Mouse (Mus musculus) hindbrain, embryonic 15.5 days (tissue): Measurements from ENCODE around the gene Ube2f. TPM values are rescaled to one million over a fixed set of nuclear protein-coding genes. Genes with fewer than 3 reads are reported as not detected.

ENCODE experiments used
- ATAC-seq: fragments of 200-750 bp; cut with Nextera tagmentation; 2 replicates; pipeline ENCODE4 v1.8.0; 2017; ENCODE audit warnings: low read depth, moderate number of reproducible peaks, moderate TSS enrichment; ENCODE audit not compliant: low FRiP score
- H3K27ac ChIP-seq: fragments of 300-500 bp; sonication (generic); replicated peaks from 2 replicates; pipeline ENCODE4 v1.5.1; 2015; ENCODE audit warnings: mild to moderate bottlenecking, inconsistent platforms
- H3K27me3 ChIP-seq: fragments of 300-500 bp; sonication (generic); 2 replicates; pipeline ENCODE4 v1.6.1; 2015; ENCODE audit warnings: control low read depth, inconsistent platforms
- H3K36me3 ChIP-seq: fragments of 300-500 bp; sonication (generic); 2 replicates; pipeline ENCODE4 v1.6.1; 2015; ENCODE audit warnings: control low read depth, inconsistent platforms
- H3K4me1 ChIP-seq: fragments of 300-500 bp; sonication (generic); replicated peaks from 2 replicates; pipeline ENCODE4 v1.6.1; 2015; ENCODE audit warnings: control low read depth, inconsistent platforms
- H3K4me2 ChIP-seq: fragments of 300-500 bp; sonication (generic); 2 replicates; pipeline ENCODE4 v1.6.1; 2015; ENCODE audit warnings: moderate library complexity, mild to moderate bottlenecking, inconsistent platforms
- H3K4me3 ChIP-seq: fragments of 300-500 bp; sonication (generic); 2 replicates; pipeline ENCODE4 v1.5.1; 2015; ENCODE audit warnings: mild to moderate bottlenecking, inconsistent platforms
- H3K9ac ChIP-seq: fragments of 300-500 bp; sonication (generic); 2 replicates; pipeline ENCODE4 v1.6.1; 2015; ENCODE audit warnings: inconsistent platforms
- H3K9me3 ChIP-seq: fragments of 300-500 bp; sonication (generic); 2 replicates; pipeline ENCODE4 v1.6.1; 2016; ENCODE audit warnings: control low read depth, inconsistent platforms
- WGBS: fragments of 180-500 bp; shearing (Covaris S2); methylation state at CpG from one replicate; pipeline ENCODE4 v1.1.7; 2015; 5-methylcytosine and 5-hydroxymethylcytosine counted together
- polyA plus RNA-seq: library from polyadenylated mRNA; unstranded; fragments of >200 nt; fragmentation: Nextera tagmentation; extraction: Ambion mirVana; gene quantifications from 2 replicates; pipeline ENCODE4 v1.2.1, GENCODE M21; 2015

Ube2f gene
- polyA plus RNA-seq, 1 experiment from 2014 or later, result 56.4 TPM

DNA sequence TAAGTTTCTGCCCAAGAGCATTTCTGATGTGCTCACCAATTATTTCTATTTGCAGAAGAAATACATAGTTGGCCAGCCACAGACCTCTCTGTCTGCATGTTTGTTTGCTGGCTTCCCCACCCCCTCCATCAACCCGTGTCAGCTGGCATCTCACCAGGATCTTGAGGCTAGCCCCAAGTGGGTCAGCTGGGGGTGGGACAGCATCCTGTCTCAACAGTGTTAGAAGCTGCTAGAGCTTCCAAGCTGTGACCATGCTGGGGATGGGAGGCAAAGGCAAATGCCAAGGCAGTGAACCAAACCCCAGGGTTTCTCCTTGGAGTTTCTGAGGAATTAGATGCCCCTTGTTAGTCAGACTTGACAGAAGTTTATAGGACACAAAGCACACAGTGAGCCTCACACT lies 34.1 kb upstream of the Ube2f start:
- H3K4me3 ChIP-seq, result no peak overlapping the region
- ATAC-seq, result no peak
- WGBS, result 49% methylated on average over 1 of the region's 1 CpGs
- H3K4me2 ChIP-seq, result no peak overlapping the region
- no peaks in the 10 kb centered on the region for H3K27me3 ChIP-seq
- no peaks in the 10 kb centered on the region for H3K9me3 ChIP-seq
- H3K36me3 ChIP-seq, result no peaks in the 10 kb centered on the region
- H3K27ac ChIP-seq, result no peak overlapping the region
- peaks cover 12% of the 10 kb centered on the region; the same call in 1 of the 2 replicates for H3K4me1 ChIP-seq
- no peak overlapping the region for H3K9ac ChIP-seq

DNA sequence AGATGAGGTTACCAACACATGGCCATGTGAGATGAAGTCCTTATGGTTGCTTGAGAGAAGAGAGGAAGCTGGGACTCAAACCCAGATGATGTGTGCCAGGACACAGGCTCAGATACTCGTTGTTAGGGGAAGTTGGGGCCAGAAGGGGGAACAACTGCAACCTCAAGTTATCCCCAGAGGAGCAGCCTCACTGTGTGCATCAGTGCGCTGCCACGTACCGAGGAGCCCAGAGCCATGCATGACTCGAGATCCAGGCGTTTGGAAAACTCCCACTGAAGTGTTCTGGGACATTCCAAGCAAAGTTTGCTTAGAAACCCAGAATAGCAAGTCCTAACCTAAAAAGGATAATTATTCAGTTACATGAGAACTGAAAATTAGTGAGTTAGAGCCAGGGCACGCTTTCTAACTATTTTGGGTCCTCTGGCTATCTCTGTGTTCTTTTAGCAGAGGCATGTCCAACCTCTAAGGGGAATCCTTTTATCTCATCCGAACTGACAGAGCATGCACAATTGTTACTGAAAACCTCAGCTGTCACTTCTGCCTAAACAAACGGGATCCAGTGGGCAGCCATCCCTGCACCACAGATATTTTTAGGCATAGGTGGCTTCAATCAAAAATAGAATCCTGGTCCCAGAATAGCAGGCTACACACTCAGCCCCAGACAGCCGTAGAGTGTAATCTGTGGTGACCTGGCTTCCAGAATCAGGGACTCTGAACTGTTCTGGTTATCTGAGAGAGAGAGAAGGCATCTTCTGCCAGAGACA lies 33.4 kb upstream of the Ube2f start:
- 47% methylated on average over 10 of the region's 10 CpGs for WGBS
- 0 out of 2 replicates have a peak, but pooled peaks cover 6% of the 10 kb centered on the region for H3K4me1 ChIP-seq

DNA sequence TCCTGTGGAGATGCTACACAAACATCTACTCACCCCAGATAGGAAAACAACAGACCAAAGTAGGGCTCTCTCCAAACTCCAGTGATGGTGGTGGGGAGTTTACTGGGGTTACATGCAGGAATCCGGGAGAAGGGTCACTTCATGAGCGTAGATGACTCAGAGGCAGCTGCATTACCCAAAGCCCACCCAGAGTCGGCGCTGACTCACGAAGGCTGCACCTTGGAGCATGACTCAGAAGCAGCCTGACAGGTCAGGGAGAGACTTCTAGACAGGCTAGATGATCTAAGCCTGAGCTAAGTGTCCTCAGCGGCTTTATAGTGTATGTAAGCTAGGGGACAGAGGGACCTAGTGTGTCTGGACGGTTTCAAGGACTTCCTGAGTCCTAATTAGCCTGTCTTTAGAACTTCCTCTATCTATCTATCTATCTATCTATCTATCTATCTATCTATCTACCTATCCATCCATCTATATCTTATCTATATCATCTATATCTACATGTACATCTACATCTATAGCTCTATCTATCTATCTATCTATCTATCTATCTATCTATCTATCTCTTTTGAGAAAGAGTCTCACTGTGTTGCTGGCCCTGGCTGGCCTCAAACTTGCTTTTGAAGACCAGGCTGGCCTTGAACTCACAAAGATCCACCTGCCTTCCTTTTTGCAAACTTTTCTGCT lies 30.3 kb upstream of the Ube2f start:
- Histone ChIP-seq H3K27ac (no peak overlapping the region), H3K4me1 (no peaks in the 10 kb centered on the region), H3K9ac (no peak overlapping the region), H3K9me3 (no peaks in the 10 kb centered on the region), H3K4me2 (no peak overlapping the region), H3K36me3 (no peaks in the 10 kb centered on the region), H3K4me3 (no peak overlapping the region), H3K27me3 (no peaks in the 10 kb centered on the region)
- 88% methylated on average over 7 of the region's 7 CpGs for WGBS
- no peak for ATAC-seq

More for the DNA sequence above, 33.4 kb upstream of the Ube2f start:
- ATAC-seq, result no peak
- Histone ChIP-seq H3K9ac (no peak overlapping the region), H3K27me3 (no peaks in the 10 kb centered on the region), H3K9me3 (no peaks in the 10 kb centered on the region), H3K4me3 (no peak overlapping the region), H3K36me3 (no peaks in the 10 kb centered on the region), H3K4me2 (no peak overlapping the region), H3K27ac (no peak overlapping the region)

DNA sequence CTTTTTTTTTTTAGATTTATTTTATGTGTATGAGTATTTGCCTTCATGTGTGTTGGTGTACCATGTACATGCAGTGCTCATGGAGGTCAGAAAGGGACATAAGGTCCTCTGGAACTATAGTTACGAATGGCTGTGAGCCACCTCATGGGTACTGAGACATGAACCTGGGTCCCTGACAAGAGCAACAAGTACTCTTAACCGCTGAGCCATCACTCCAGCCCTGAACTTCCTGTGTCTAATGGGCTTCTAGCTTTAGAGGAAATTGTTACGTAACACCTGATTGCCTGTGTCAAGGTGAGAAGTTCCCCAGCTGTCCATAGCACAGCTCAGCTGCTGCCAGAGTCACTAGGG lies 29.8 kb upstream of the Ube2f start:
- no peaks in the 10 kb centered on the region for H3K27me3 ChIP-seq
- ATAC-seq, result no peak
- H3K4me1 ChIP-seq, result no peaks in the 10 kb centered on the region
- WGBS, result 88% methylated on average over 3 of the region's 3 CpGs
- H3K4me2 ChIP-seq, result no peak overlapping the region
- no peaks in the 10 kb centered on the region for H3K36me3 ChIP-seq
- no peaks in the 10 kb centered on the region for H3K9me3 ChIP-seq
- no peak overlapping the region for H3K9ac ChIP-seq
- H3K4me3 ChIP-seq, result no peak overlapping the region
- H3K27ac ChIP-seq, result no peak overlapping the region

DNA sequence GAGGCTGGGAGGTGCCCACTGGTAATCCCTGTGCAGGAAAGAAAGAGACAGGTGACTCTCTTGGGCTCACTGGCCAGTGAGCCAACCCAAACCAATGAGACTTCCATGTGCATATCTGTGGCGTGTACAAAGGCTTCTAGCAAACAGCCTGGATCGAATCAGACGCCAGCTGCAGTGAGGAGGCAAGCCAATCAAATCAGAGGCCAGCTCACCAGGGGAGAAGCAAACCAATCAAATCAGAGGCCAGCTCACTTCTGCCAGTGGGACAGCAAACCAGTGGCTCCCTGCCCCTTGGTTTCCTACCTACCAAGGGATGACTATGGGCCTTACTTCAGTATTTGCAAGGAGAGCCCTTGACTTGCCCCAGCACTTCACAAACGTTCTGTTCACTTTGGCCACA lies 23.5 kb upstream of the Ube2f start:
- Histone ChIP-seq H3K9me3 (no peaks in the 10 kb centered on the region), H3K27me3 (no peaks in the 10 kb centered on the region), H3K9ac (no peak overlapping the region), H3K4me3 (no peak overlapping the region), H3K4me1 (no peaks in the 10 kb centered on the region), H3K27ac (no peak overlapping the region), H3K36me3 (no peaks in the 10 kb centered on the region), H3K4me2 (no peak overlapping the region)
- 81% methylated on average over 4 of the region's 4 CpGs for WGBS
- ATAC-seq, result no peak

DNA sequence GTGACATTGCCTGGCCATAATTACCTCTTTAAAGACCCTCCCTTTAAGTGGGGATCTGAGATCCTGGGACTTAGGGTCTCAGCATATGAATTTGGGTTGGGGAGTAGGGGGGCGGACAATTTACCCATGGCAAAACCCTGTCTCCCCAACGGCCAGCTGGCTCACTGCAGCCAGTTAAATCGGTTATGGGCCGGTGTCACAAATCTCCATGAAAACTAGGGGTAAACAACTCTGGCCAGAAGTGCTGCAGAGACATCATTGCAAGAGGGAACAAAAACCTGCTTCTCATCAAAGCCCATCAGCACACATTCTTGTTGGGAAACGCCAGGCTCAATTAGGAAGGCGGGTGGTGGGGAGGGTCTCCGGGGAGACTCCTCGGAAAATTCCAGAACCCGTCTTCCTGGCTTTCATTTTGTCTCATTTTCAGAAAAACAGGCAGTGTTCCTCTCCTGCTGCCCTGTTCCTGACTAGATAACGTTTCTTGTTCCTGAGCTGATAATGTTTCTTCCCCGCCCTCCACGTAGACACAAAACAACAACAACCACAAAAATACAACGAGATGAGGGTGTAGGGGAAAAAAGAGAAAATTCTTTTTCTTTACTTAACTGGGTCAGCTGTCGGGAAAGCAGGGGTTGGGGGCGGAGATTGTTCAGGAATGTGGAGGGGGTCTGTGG lies 22.6 kb upstream of the Ube2f start:
- WGBS, result 63% methylated on average over 15 of the region's 15 CpGs
- H3K27ac ChIP-seq, result no peak overlapping the region
- no peak overlapping the region for H3K4me3 ChIP-seq

DNA sequence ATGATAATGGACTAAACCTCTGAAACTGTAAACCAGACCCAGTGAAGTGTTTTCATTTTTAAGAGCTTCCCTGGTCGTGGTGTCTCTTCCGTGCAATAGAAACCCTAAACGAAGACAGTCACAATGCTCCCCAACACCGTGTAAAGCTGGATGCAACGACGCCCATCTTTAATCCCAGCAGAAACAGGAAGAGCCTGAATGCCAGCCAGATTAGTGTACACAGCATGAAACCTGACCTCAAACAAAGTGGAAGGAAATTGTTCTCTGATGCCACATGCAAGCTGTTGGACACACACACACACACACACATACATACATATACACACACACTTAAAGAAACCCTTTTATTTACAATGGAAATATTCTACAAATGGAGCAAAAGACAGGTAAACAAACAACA lies 19.0 kb upstream of the Ube2f start:
- no peak overlapping the region for H3K27ac ChIP-seq
- H3K4me2 ChIP-seq, result no peak overlapping the region
- H3K9me3 ChIP-seq, result no peaks in the 10 kb centered on the region
- H3K4me1 ChIP-seq, result no peaks in the 10 kb centered on the region
- no peak overlapping the region for H3K4me3 ChIP-seq
- no peaks in the 10 kb centered on the region for H3K27me3 ChIP-seq
- 72% methylated on average over 6 of the region's 6 CpGs for WGBS
- H3K36me3 ChIP-seq, result no peaks in the 10 kb centered on the region
- ATAC-seq, result no peak
- no peak overlapping the region for H3K9ac ChIP-seq

More for the DNA sequence above, 22.6 kb upstream of the Ube2f start:
- Histone ChIP-seq H3K36me3 (no peaks in the 10 kb centered on the region), H3K9me3 (no peaks in the 10 kb centered on the region), H3K4me2 (no peak overlapping the region), H3K4me1 (no peaks in the 10 kb centered on the region), H3K27me3 (no peaks in the 10 kb centered on the region), H3K9ac (no peak overlapping the region)
- no peak for ATAC-seq

DNA sequence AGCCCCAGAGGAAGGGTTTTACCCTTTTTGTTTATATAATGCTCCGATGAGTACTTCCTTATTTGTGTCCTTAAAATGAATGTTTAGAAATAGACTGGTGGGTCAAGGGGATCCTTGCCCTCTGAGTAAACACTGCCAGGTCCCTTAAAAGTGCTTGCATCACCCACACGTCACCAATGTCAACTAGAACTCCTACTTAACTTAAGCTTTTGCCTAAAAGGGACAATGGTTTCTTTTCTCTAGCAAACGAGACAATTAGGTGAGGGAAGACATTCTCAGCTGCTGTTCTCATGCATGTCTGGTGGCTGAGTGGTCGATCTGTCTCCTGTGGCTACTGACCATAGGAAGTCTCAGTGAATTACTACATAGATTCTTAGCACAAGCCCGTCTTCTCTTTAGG lies 18.2 kb upstream of the Ube2f start:
- H3K9me3 ChIP-seq, result no peaks in the 10 kb centered on the region
- no peak overlapping the region for H3K4me3 ChIP-seq
- WGBS, result 63% methylated on average over 5 of the region's 5 CpGs
- H3K27me3 ChIP-seq, result no peaks in the 10 kb centered on the region
- no peak for ATAC-seq
- no peak overlapping the region for H3K9ac ChIP-seq
- no peak overlapping the region for H3K27ac ChIP-seq
- no peak overlapping the region for H3K4me2 ChIP-seq
- H3K4me1 ChIP-seq, result no peaks in the 10 kb centered on the region
- no peaks in the 10 kb centered on the region for H3K36me3 ChIP-seq

DNA sequence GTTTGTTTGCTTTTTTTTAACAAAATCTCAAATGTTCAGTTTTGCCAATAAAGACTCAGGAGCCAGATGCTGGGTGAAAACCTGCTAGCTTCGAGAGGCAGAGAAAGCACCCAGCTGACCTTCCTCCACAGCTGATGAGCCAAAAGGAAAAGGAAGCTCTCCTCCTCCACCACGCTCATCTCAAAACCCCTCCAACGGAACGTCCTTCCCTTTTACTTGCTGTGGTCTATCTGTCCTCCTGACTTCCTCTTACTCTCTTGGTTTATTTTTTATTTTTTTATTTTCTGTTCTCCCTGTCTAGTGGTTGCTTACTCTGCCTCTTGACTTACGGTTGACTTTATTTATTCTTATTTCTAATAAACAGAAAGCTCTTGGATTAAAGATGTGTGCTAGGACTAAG lies 14.7 kb upstream of the Ube2f start:
- H3K27me3 ChIP-seq, result no peaks in the 10 kb centered on the region
- no peak for ATAC-seq
- no peaks in the 10 kb centered on the region for H3K36me3 ChIP-seq
- WGBS, result 81% methylated on average over 5 of the region's 5 CpGs
- H3K9me3 ChIP-seq, result no peaks in the 10 kb centered on the region
- no peaks in the 10 kb centered on the region for H3K4me1 ChIP-seq
- no peak overlapping the region for H3K9ac ChIP-seq
- H3K4me3 ChIP-seq, result no peak overlapping the region
- H3K27ac ChIP-seq, result no peak overlapping the region
- H3K4me2 ChIP-seq, result no peak overlapping the region

DNA sequence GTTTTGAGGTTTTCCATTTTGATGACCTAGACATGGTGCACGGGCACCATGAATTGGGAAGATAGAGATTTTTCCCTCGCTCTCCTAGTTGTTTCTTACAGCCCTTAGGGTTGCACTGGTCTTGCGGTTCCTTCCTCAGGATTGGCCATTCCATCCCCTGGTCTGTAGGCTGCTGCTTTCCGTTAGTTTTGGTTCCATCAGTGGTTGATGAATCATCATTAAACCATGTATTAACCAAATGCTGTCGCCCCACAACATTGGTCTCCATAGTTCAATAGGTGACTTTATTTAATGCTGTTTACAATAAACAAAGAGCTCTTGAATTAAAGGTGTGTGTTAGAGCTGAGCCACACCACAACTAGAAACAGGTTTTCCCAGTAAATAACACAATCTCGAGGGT lies 12.4 kb upstream of the Ube2f start:
- Histone ChIP-seq H3K27me3 (no peaks in the 10 kb centered on the region), H3K4me1 (no peaks in the 10 kb centered on the region), H3K27ac (no peak overlapping the region), H3K4me2 (no peak overlapping the region), H3K9me3 (no peaks in the 10 kb centered on the region), H3K36me3 (no peaks in the 10 kb centered on the region), H3K4me3 (no peak overlapping the region), H3K9ac (no peak overlapping the region)
- ATAC-seq, result no peak
- 85% methylated on average over 6 of the region's 6 CpGs for WGBS

DNA sequence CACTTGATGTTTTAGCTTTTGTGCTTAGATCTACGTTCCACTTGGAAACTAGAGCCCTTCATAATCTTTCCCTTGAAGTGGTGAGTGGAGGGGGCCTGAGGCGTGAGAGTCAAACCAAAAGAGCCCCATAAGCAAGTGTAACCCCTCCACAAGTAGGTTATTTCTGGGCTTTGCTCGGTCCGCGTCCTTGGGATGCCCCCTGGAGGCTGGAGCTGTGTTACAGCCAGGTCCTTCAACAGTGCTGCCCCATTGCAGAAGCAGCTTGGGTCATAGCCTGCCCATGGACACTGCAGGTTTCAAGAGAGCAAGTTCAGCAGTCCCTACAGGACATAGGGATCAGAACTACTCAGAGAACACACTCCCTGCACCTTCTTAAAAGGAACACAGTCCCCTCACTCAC lies 11.0 kb upstream of the Ube2f start:
- Histone ChIP-seq H3K4me1 (no peaks in the 10 kb centered on the region), H3K4me2 (no peak overlapping the region), H3K27me3 (no peaks in the 10 kb centered on the region), H3K9me3 (no peaks in the 10 kb centered on the region), H3K4me3 (no peak overlapping the region), H3K36me3 (no peaks in the 10 kb centered on the region), H3K27ac (no peak overlapping the region), H3K9ac (no peak overlapping the region)
- WGBS, result 23% methylated on average over 5 of the region's 5 CpGs
- no peak for ATAC-seq

DNA sequence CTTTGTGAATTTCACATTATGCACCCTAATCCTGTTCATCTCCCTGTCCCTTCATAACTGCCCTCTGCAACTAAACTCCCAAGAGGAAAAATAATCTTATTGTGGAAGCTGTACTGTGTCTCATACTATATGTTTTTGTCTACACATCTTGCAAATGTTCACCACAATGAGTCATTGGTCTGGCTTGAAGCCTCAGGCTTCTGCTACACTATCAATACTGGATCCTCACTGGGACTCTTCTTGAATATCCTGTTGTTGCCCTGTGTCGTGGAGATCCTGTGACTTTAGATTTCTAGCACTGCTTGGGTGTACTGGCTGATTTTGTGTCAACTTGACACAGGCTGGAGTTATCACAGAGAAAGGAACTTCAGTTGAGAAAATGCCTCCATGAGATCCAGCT lies 10.3 kb upstream of the Ube2f start:
- H3K9me3 ChIP-seq, result no peaks in the 10 kb centered on the region
- H3K36me3 ChIP-seq, result no peaks in the 10 kb centered on the region
- WGBS, result 82% methylated on average over 1 of the region's 1 CpGs
- H3K27me3 ChIP-seq, result no peaks in the 10 kb centered on the region
- H3K4me2 ChIP-seq, result no peak overlapping the region
- no peak for ATAC-seq
- no peak overlapping the region for H3K27ac ChIP-seq
- H3K4me1 ChIP-seq, result no peaks in the 10 kb centered on the region
- H3K4me3 ChIP-seq, result no peak overlapping the region
- no peak overlapping the region for H3K9ac ChIP-seq
